Mouse (Mus musculus): ENCODE measurements around the gene Rbm15. TPM values are rescaled to one million over a fixed set of nuclear protein-coding genes. Genes with fewer than 3 reads are reported as not detected.
A peak's percentile ranks its signal among the peaks of the same experiment; 100 is the strongest.
"Not testable (repeated sequence)": the region's sequence is repeated elsewhere in the genome, so short reads cannot be mapped to it uniquely, and the experiment has no call there.

Gene Rbm15
- polyA plus RNA-seq, 1 experiment: 8.3 TPM

GRCm38 (mm10) chr3:107326442-107326841, 7.0 kb downstream of the Rbm15 start:
- TF ChIP-seq CTCF (IDR thresholded peaks at IDR 0.05; ENCODE audit: borderline replicate concordance, extremely low read depth, insufficient read depth, insufficient read length): no peak
- no peak for DNase-seq (ENCODE audit: low read depth)

- peak; percentile 15 for DNase-seq (ENCODE audit: low read depth)
- no peak for TF ChIP-seq POLR2A (IDR thresholded peaks at IDR 0.05; ENCODE audit: borderline replicate concordance, extremely low read depth, insufficient read depth, insufficient read length, poor library complexity, severe bottlenecking)
- no peak for TF ChIP-seq CTCF (IDR thresholded peaks at IDR 0.05; ENCODE audit: borderline replicate concordance, extremely low read depth, insufficient read depth, insufficient read length)
These were observed 11.7 kb downstream of the Rbm15 start for GRCm38 (mm10) chr3:107321776-107322175.

- DNase-seq (ENCODE audit: low read depth): no peak
- TF ChIP-seq CTCF (IDR thresholded peaks at IDR 0.05; ENCODE audit: borderline replicate concordance, extremely low read depth, insufficient read depth, insufficient read length) (no peak), POLR2A (IDR thresholded peaks at IDR 0.05; ENCODE audit: borderline replicate concordance, extremely low read depth, insufficient read depth, insufficient read length, poor library complexity, severe bottlenecking) (no peak)
These were observed 12.3 kb downstream of the Rbm15 start for GRCm38 (mm10) chr3:107321141-107321540.

DNA sequence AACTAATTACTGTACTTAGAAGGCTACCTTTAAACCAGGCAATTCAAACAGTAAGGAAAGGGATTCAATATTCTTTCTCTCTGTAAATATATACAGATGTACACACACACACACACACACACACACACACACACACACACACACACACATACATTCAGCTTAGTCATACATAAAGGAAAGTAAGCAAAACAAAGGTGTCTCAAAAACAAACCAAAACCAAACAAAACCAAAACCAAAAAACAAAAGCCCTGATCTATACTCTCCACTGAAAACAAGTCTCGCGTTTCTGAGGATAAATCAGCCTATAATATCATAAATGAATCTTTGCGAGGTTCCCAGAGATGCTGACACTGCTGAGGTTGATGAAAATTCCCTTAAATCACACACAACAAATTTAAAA, 16.1 kb downstream of the Rbm15 start:
- DNase-seq (ENCODE audit: low read depth): no peak
- TF ChIP-seq CTCF (IDR thresholded peaks at IDR 0.05; ENCODE audit: borderline replicate concordance, extremely low read depth, insufficient read depth, insufficient read length) (no peak), POLR2A (IDR thresholded peaks at IDR 0.05; ENCODE audit: borderline replicate concordance, extremely low read depth, insufficient read depth, insufficient read length, poor library complexity, severe bottlenecking) (no peak)

DNA sequence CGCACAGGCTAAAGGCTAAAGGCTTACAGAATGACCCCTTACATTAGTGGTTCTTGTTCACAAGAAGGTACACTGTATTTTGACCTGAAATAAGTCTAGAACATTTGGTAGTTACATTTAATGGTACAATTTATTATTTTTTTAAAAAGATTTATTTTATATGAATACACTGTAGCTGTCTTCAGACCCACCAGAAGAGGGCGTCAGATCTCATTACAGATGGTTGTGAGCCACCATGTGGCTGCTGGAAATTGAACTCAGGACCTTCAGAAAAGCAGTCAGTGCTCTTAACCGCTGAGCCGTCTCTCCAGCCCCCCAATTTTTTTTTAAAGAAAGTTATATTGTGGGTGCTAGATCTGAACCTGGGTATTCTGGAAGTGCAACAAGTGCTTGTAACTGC, 36.6 kb downstream of the Rbm15 start:
- not testable (repeated sequence) for DNase-seq (ENCODE audit: low read depth)

GRCm38 (mm10) chr3:107295672-107296360, 37.7 kb downstream of the Rbm15 start:
- TF ChIP-seq CTCF (IDR thresholded peaks at IDR 0.05; ENCODE audit: borderline replicate concordance, extremely low read depth, insufficient read depth, insufficient read length) (no peak), POLR2A (IDR thresholded peaks at IDR 0.05; ENCODE audit: borderline replicate concordance, extremely low read depth, insufficient read depth, insufficient read length, poor library complexity, severe bottlenecking) (no peak)

GRCm38 (mm10) chr3:107290764-107291381, 42.6 kb downstream of the Rbm15 start, which contains the start of gene Slc16a4:
Slc16a4 (plus strand) TSS chr3:107291230.
- no peak for TF ChIP-seq CTCF (IDR thresholded peaks at IDR 0.05; ENCODE audit: borderline replicate concordance, extremely low read depth, insufficient read depth, insufficient read length)
- no peak for TF ChIP-seq POLR2A (IDR thresholded peaks at IDR 0.05; ENCODE audit: borderline replicate concordance, extremely low read depth, insufficient read depth, insufficient read length, poor library complexity, severe bottlenecking)
- peak; percentile 52 for DNase-seq (ENCODE audit: low read depth)

More at GRCm38 (mm10) chr3:107295672-107296360, 37.7 kb downstream of the Rbm15 start:
- no peak for DNase-seq (ENCODE audit: low read depth)

GRCm38 (mm10) chr3:107287346-107287745, 46.1 kb downstream of the Rbm15 start:
- no peak for TF ChIP-seq CTCF (IDR thresholded peaks at IDR 0.05; ENCODE audit: borderline replicate concordance, extremely low read depth, insufficient read depth, insufficient read length)
- TF ChIP-seq POLR2A (IDR thresholded peaks at IDR 0.05; ENCODE audit: borderline replicate concordance, extremely low read depth, insufficient read depth, insufficient read length, poor library complexity, severe bottlenecking): no peak
- DNase-seq (ENCODE audit: low read depth): no peak

GRCm38 (mm10) chr3:107286123-107286522, 47.4 kb downstream of the Rbm15 start:
- no peak for DNase-seq (ENCODE audit: low read depth)
- TF ChIP-seq CTCF (IDR thresholded peaks at IDR 0.05; ENCODE audit: borderline replicate concordance, extremely low read depth, insufficient read depth, insufficient read length): no peak
- TF ChIP-seq POLR2A (IDR thresholded peaks at IDR 0.05; ENCODE audit: borderline replicate concordance, extremely low read depth, insufficient read depth, insufficient read length, poor library complexity, severe bottlenecking): no peak

DNA sequence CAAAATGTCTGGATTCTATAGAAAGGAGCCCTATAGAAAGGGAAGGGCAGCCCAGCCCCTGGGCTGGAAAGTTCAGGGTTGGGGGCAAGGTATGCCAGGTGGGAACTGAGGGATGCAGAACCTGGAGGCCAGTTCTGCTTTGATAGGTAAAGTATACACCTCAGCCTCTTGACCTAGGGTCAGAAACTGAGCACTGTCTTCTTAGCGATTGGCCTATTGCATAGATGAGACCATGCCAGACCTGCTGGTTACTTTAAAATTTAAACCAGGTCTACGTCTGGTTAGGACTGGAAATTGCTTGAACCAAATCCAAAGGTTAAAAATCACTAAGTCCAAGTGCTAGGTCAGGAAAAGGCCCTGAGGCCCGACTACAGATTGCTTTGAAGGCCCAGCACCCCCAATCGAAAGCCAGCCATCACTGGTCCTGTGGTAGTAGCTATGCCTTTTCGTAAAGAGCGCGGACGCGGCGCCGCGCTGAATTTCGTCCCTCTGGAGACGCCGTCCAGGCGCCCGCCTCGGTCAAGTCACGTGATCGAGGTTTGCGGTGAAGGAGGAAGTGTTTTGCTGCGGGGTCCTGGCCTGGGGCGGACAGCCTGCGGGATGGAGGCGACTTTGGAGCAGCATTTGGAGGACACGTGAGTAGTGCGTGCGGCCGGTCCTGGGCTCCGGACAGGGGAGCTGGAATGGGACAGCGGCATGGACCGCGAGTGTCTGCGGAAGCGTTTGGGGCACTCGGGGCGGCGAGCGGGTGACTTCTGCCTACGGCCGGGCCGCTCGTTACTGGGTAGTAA, 54.8 kb downstream of the Rbm15 start, which contains the start of gene Lamtor5:
Gene Lamtor5, plus strand, starts transcription at position 380 of the 791 bp plus-strand sequence.
- peak; percentile 95 for DNase-seq (ENCODE audit: low read depth)

GRCm38 (mm10) chr3:107276626-107277025, 56.8 kb downstream of the Rbm15 start:
- TF ChIP-seq CTCF (IDR thresholded peaks at IDR 0.05; ENCODE audit: borderline replicate concordance, extremely low read depth, insufficient read depth, insufficient read length): no peak
- no peak for TF ChIP-seq POLR2A (IDR thresholded peaks at IDR 0.05; ENCODE audit: borderline replicate concordance, extremely low read depth, insufficient read depth, insufficient read length, poor library complexity, severe bottlenecking)
- DNase-seq (ENCODE audit: low read depth): no peak

More for the DNA sequence above, 54.8 kb downstream of the Rbm15 start, which contains the start of gene Lamtor5:
- TF ChIP-seq POLR2A (IDR thresholded peaks at IDR 0.05; ENCODE audit: borderline replicate concordance, extremely low read depth, insufficient read depth, insufficient read length, poor library complexity, severe bottlenecking): peak; percentile 24; the same call in 1 of the 2 replicates
- TF ChIP-seq CTCF (IDR thresholded peaks at IDR 0.05; ENCODE audit: borderline replicate concordance, extremely low read depth, insufficient read depth, insufficient read length): no peak
